Mouse (Mus musculus) adrenal gland, adult (tissue): ENCODE measurements around the gene Ralgapa2.
"Not testable (repeated sequence)": the region's sequence is repeated elsewhere in the genome, so short reads cannot be mapped to it uniquely, and the experiment has no call there.

Experiments used
- DNase-seq, 2 experiments: peaks; one replicate each; pipeline ENCODE4 v3.0.0; 2022 to 2023; ENCODE audit warnings: low spot score in 1 of 2; ENCODE audit not compliant: inconsistent age in 2 of 2

Gene Ralgapa2

DNA sequence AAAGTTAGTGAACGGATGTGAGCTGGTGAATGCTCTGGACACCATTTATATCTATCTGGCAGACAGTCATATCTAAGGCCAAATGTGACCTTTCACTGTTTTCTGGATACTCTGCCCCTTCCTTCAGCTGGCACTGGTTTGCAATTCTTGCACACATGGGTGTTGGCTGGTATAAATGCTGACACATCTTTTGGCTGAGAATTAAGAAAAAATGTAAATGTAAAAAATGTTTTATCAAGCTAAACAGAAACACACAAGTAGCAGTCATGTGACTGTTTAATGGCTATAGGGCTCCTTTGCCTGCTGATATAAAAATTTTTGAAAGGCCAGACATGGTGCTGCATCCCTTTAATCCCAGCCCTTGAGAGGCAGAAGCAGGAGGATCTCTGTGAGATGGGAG is 13.0 kb downstream of the Ralgapa2 start:
- DNase-seq: no peak

DNA sequence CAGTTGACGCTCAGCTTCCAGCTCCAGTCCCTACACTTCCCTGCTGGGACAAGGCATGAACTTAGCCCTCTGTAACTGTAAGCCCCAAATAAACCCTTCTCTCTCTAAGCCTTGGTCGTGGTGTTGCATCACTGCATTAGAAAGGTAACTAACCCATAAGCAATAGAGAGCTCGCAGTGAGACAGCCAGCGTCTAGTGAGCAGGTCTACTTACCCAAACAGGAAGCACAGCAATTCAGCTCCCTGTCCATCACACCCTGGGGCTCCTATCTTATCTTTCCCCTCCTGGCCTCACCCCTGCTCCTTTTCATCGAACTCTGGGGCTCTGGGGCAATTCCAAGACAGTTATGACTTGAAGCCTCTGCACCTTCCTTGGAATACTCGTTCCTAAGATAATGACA is 13.8 kb downstream of the Ralgapa2 start:
- DNase-seq: no peak

- DNase-seq: no peak
Observed at GRCm38 (mm10) chr2:146496995-146497394, 15.1 kb downstream of the Ralgapa2 start.

GRCm38 (mm10) chr2:146495781-146496180 is 16.4 kb downstream of the Ralgapa2 start:
- no peak for DNase-seq

DNA sequence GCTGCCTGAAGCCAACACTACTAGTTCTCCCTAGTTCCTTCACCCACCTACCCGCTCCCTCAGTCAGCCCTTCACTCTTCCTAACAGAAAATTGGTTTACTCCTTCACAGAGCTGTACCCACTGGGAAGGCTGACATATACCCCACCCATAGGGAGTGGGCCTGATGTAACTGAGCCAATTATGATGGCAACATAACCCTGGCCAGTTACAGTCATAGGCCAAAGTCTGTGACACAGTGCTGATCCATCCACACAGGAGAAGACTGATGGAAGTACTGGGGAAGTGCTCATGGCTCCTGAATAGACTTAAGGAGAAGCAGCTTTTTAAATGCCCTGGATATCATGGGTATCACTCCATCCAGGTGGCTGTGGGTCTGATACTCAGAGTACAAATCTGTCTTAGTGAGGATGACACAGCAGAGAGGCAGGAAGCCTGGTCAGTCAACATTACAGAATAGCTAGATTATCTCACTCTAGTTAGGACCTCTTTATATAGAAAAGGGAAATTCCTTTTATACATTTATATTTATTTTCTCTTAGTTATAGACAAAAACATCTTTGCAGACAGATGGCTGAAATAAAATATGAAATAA is 18.7 kb downstream of the Ralgapa2 start:
- DNase-seq: no peak

- DNase-seq: no peak
Observed at GRCm38 (mm10) chr2:146491830-146492610, 20.1 kb downstream of the Ralgapa2 start.

DNA sequence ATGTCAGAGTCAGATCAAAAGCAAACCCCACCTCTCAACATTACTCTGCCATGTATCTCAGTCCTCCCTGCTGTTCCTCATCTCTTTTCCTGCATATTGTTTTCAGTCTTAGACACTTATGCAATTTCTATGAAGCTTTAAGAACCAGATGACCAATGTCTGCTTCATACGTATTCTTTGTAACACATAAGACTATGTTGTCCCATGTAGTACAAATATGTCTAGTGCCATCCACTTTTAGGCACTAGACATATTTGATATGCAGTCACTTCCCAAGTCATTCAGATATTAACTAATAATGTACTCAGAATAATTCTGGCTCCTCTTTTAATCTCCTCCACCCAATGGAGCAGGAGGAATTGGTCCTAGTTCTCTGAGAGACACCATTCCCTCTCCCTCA is 21.2 kb downstream of the Ralgapa2 start:
- DNase-seq: no peak

DNA sequence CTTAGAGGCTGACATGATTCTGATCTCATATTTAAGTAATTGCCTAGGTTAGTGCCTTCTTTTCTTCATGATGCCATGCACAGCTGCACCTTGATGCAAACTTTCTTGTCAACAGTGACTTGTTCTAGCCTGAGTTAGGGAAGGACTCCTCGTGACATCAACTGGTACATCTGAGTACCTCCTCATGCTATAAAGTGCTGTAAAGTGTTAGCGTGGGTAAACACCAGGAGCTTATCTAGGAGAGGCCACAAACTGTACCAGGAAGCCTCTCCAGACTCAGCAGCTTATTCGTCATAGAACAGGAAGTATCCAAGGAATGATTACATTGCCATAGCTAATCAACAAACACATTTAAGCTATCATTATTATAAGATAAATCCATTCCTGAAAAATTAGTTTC is 23.9 kb downstream of the Ralgapa2 start:
- no peak for DNase-seq

GRCm38 (mm10) chr2:146482859-146483258 is 29.3 kb downstream of the Ralgapa2 start:
- DNase-seq: no peak

GRCm38 (mm10) chr2:146477491-146477890 is 34.7 kb downstream of the Ralgapa2 start:
- DNase-seq: no peak

DNA sequence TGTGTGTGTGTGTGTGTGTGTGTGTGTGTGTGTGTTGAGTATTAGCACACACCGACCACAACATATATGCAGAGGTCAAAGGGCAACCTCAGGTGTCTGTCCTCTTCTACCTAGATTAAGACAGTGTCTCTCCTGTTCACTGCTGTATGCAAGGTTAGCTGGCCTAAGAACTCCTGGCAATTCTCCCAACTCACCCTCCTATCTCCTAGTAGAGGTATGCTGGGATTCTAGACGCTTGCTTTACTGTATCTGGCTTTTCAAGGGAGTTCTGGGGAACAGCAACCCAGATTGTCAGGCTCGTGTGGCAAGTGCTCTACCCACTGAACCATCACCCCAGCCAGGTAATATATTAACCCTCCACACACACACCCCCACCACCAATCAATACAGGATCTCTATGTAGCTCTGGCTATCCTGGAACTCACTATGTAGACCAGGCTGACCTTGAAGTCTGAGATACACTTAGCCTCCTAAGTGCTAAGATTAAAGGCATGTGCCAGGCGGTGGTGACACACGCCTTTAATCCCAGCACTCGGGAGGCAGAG is 35.6 kb downstream of the Ralgapa2 start:
- DNase-seq: no peak

- no peak for DNase-seq
Observed at GRCm38 (mm10) chr2:146476001-146476400, 36.1 kb downstream of the Ralgapa2 start.

DNA sequence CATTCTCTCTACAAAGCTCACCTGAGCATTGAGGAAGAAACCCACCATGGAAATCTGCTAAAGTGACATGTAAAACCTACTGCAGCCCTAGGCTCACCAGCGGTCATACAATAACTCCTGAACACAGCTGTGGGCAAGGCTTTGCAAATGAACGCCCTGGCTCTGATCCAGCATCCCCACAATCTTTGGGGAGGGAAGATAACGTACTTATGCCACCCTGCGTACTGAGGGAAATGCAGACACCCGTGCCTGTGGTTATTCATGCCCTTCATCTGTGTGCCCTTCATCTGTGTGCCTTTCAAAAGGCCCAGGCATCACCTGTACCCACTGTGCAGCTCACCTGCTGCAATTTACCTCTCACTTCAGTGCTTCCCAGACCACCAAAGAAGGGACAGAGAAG is 41.2 kb downstream of the Ralgapa2 start:
- DNase-seq: no peak

- peak; percentile 26 to 78 for DNase-seq
Observed at GRCm38 (mm10) chr2:146469707-146470420, 42.3 kb downstream of the Ralgapa2 start.

DNA sequence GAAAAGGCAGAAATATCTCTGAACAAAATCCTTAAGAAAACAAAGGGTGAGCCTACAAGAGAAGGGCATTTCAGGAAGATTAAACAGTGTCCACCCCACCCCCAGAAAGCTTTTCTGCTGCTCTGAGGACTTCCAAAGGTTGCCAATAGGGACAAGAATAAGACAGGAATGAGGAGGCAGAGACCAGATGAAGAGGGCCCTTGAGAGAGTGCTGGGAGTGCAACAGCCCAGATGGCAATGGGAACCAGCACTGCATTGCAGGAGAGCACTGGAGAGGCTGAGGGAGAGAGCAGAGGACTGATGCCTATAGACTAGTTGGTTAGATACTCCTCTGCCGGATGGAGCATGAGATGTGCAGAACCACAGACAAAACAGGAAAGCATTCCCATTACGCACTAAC is 43.2 kb downstream of the Ralgapa2 start:
- peak in 1 of 2 experiments; percentile 47 for DNase-seq

DNA sequence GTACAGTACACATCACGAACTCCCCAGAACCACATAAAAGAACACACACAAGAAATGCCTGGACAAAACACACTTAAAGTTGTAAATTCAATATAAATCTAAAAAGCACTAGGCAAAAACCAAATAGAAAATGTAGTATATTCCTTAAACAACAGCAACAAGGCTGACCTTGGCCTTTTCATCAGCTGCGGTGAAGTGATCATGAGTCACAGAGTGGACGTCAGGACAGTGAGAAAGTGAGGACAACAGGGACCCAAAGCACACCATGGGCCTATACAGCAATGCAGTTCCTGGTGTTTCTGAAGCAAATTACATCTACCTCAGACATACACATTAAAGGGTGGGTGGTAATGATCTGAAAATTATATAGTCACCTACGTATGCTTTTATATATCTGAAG is 44.1 kb downstream of the Ralgapa2 start:
- peak; percentile 73 to 81 for DNase-seq

GRCm38 (mm10) chr2:146466811-146467210 is 45.3 kb downstream of the Ralgapa2 start:
- DNase-seq: not testable (repeated sequence)

DNA sequence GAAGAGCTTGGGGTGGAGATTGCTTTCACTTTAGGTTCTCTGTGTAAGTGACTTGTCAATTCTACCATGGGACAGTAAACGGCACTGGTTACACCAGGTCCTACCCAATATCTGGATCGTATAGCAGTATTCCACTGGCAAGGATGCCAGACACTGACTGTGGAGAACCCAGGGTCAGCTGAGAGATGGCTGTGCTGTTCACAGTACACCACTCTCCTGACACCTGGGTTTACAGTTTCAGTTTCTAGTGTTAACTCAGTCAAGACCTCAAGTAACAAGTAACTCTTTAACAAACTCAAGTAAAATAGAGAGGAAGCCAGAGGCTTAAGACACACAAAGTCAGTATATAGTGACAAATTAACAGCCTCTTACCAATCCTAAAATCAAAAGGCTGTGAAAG is 54.6 kb downstream of the Ralgapa2 start:
- no peak for DNase-seq

DNA sequence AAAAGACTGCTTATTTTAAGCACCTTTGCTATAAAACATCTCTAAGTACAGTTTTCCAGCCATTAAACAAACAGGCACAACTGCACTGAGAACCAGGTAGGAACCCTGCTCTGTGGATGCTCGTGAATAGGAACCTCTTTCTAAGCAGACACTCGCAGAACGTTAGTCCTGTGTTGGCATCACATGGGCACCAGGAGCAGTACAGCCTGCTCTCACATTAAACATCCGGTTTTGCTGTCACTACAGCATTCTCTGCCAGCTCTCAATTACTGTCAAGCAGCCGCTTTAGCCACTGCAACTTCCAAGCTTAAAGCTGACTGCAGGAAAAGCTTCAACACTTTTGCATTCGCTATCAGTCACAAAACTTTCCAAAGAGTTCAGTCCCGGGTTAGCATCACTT is 55.5 kb downstream of the Ralgapa2 start:
- no peak for DNase-seq

GRCm38 (mm10) chr2:146456062-146456461 is 56.1 kb downstream of the Ralgapa2 start:
- no peak for DNase-seq

DNA sequence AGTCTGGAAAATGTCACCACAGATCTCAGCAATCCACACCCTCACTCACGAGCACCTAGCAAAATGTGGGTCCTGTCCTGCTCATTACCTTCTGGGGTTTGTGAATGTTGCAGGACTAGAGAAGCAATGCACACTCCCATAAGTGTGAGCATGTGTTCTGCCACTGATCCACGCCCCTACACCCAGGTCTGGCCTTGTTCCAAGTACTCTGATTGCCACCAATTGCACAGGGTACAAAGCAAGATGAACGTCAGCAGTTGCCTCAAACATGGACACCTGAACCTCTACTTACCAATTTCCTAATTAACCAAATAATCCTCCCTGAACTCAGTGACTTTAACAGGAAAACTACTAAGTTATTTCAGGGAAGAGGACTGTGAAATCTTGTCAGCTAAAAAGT is 68.1 kb downstream of the Ralgapa2 start:
- no peak for DNase-seq
